Mouse (Mus musculus): Measurements from ENCODE around the gene Lcn5.
"Not testable (repeated sequence)": the region's sequence is repeated elsewhere in the genome, so short reads cannot be mapped to it uniquely, and the experiment has no call there.

DNA sequence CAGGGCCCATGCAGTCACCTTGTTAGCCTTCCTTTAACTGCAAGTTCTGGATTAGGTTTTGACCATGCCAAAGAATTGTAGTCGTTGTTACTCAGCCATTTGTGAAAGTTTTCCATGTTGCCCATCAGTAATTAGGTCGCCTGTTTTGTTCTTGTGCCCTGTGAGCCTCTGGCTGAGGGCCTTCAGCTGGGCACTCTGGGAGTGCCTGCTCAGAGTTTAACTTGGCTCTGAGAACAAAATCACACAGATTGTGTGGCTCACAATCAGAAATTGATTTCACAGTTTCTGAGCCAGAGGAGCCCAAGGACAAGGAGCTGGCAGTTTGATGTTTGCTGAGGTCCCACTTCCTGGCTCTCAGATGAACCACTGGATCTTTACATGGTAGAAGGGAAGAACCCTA, 52.0 kb downstream of the Lcn5 start:
- not testable (repeated sequence) for TF ChIP-seq POLR2A (IDR thresholded peaks at IDR 0.05; ENCODE audit: insufficient read length, low read depth); MAX (IDR thresholded peaks at IDR 0.05; ENCODE audit: low read depth); POLR2AphosphoS2 (IDR thresholded peaks at IDR 0.05; ENCODE audit: insufficient read length, low read depth); USF1 (IDR thresholded peaks at IDR 0.05; ENCODE audit: low read depth); CEBPB (IDR thresholded peaks at IDR 0.05; ENCODE audit: insufficient read depth, poor library complexity, severe bottlenecking); TCF12 (IDR thresholded peaks at IDR 0.05; ENCODE audit: insufficient read depth, poor library complexity, severe bottlenecking); MYOG (IDR thresholded peaks at IDR 0.05; ENCODE audit: control insufficient read depth in 1 of 3, insufficient read depth in 1 of 3, insufficient read length in 2 of 3, low read depth in 2 of 3); E2F4 (IDR thresholded peaks at IDR 0.05; ENCODE audit: insufficient read depth); MYOD1 (IDR thresholded peaks at IDR 0.05; ENCODE audit: control insufficient read depth in 1 of 3, insufficient read length in 2 of 3, low read depth in 2 of 3); SRF (IDR thresholded peaks at IDR 0.05; ENCODE audit: control insufficient read depth, insufficient read length, low read depth); REST (IDR thresholded peaks at IDR 0.05; ENCODE audit: insufficient read depth, insufficient read length)

Data from myocyte (in vitro differentiated cells).